Mouse (Mus musculus) common myeloid progenitor, adult 5-6 weeks (primary cell): ENCODE data around the gene Abcb9. TPM values are rescaled to one million over a fixed set of nuclear protein-coding genes. Genes with fewer than 3 reads are reported as not detected.
A peak's percentile ranks its signal among the peaks of the same experiment; 100 is the strongest.

ENCODE experiments used
- ATAC-seq: replicated peaks from 2 replicates; pipeline ENCODE4 v1.8.0; 2016; ENCODE audit warnings: low read depth, mild to moderate bottlenecking, moderate TSS enrichment, inconsistent platforms; ENCODE audit not compliant: poor library complexity, severe bottlenecking
- total RNA-seq: library from RNA; stranded (forward); fragments of 200-1000, 187-1606 nt; gene quantifications from 2 replicates; pipeline ENCODE4 v1.2.3, GENCODE M21; 2017

Abcb9 gene
- total RNA-seq, 1 experiment from 2014 or later = 0.87 TPM

DNA sequence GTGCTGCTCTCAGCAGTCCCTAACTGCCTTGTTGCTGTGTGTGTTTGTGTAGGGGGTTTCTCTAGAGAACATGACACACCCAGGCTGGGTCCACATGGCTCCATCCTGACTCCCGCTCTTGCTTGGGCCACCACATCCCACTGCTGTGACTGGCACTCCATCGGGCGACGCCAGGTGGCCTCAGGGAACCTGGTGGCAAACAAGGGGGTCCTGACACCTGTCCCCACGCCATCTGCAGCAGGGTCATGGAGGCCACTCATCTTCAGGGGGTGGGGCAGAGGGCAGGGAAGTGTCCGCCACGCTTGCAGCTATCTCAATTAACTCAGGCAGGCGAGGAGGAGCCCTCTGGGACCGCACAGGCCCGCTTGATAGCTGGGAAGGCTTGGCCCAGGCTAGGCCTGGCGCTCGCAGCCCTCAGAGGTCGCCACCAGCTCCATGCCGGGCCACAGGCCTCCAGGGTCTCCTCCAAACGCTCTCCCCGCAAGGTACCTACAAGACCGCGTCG is 469 bp downstream of the Abcb9 start:
- ATAC-seq = peak; percentile 9

DNA sequence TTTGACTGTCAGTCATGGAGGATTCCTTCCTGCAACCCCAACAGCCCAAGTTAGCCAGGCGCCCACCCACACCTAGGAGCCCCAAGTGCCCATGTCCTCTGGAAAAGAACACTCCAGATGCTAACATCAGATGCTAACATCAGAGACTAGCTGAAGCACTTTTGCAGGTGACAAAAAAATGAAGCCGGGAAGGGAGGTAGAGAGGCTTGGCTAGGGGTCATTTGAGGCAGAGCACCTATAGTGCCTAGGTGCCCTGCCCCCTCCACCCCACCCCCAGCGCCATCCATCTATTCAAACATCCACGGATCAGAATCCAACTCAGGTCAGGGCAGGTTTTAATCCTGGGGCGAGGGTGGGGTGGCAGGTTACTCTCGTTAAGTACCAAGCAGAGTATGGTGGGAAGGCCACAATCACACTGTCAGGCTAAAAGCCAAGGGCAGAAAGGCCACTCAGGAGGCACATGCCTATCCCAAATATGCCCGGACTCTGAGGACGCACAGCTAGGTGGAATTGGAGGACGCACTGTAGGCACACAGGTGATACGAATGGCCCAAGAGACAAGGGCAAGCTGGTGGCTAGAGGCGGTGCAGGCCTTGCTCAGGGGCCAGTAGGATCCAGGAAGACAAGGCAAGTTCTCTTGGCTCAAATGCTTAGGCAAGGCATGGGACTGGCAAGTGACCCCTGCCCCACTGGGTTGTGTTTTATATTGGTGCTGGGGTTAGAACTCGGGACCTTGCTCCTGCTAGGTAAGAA is 1.6 kb downstream of the Abcb9 start:
- ATAC-seq = no peak

DNA sequence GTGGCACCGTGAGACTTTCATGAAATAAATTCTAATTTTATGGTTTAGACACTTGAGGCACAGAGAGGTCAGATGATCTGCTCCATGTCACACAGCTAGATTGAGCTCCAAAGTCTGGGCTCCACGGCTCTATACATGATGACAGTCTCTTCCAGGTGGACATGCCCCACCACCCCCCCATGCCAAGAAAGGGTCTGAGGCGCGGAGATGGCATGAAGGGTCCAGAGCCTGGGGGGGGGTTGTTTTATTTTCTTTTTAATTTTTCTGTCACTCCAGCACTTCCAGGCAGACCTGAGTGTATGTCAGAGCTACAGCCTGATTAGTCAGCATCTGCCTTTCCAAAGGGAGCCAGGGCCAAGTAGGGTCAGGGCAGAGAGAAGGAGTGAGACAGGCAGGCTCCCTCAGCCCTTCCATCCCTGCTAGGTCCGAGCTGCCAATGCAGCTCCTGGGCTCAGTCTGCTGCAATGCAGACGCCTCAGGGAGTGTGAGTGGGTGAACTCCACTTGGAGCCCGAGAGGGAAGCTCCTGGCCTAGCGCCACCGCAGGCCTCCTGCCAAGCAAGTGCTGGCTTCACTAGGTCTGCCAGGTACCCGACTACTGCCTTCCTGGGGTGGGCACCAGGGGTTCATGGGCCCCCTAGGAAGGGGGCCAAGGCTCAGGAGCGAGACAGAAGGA is 2.3 kb downstream of the Abcb9 start:
- no peak for ATAC-seq

DNA sequence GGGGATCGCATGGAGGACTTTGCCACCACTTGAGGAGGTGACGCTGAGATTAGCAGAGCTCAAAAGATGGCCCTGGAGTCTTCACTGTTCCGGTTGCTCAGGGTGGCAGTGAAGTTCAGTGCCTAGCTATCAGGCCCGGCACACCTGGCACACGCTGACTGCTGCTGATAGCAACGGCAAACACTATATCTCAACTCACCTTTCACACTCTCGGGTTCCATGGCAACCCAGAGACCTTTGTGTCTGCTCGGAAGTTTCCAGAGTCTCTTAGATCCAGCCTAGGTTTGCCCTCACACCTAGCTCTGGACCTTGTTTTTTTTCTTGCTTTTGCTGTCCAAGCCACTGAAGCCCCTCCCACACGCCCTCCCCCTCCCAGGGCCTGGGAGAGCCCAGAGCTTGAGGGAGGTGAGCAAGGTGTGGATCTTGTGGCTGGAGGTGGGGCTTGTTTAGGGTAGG is 3.6 kb downstream of the Abcb9 start:
- ATAC-seq = no peak

DNA sequence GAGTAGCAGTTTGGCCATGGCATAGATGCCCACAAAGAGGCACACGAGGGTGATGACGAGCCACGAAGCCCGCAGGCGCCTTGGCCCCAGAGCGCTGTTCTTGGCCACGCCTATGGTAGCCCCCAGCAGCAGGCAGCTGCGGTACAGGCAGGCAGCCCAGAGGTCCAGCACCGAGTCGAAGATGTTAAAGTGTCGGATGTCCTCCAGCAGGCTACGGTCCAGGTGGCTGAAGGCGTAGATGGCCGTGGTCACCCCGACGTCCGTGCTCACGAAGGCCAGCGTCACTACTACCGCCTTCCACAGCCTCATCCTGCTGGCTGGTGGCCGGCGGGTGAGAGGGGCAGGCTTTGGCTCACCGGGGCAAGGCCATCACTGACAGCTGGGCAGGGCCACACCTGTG is 5.7 kb downstream of the Abcb9 start:
- no peak for ATAC-seq

DNA sequence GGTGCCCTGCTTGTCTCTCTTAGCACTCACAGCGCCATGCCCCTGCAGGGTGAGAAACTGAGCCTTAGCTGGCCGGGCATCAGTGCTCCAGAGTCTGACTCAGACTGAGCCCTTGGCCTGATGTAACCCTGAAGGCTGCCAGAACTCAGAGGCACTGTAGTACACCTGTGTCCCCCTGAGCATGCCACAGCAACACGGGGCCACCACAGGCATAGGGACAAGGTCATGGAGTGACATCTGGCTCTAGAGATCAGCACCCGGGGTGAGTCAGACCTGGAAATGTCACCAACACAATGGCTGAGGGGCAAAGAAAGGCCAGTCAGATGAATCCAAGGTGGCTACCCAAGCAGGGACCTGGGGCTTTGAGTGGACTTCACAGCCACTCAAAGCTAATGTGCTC is 8.7 kb downstream of the Abcb9 start:
- ATAC-seq = no peak

DNA sequence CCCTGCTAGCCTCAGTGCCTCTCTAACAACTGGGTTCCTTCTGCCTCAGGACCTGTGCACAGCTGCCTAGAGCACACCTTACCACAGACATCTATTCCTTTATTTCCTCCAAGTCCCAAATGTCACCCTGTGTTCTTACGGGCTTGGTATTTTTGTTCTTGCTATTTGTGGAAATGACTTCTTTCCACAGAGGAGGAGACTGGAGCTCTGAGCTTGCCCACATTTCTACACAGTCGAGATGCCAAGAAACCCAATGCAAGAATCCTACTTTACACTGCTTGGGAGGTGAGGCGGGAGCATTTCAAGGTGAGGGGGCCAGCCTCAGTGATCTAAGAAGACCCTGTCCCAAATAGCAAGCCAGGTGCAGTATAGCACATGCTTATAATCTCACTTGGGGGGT is 10.1 kb downstream of the Abcb9 start:
- ATAC-seq = no peak

DNA sequence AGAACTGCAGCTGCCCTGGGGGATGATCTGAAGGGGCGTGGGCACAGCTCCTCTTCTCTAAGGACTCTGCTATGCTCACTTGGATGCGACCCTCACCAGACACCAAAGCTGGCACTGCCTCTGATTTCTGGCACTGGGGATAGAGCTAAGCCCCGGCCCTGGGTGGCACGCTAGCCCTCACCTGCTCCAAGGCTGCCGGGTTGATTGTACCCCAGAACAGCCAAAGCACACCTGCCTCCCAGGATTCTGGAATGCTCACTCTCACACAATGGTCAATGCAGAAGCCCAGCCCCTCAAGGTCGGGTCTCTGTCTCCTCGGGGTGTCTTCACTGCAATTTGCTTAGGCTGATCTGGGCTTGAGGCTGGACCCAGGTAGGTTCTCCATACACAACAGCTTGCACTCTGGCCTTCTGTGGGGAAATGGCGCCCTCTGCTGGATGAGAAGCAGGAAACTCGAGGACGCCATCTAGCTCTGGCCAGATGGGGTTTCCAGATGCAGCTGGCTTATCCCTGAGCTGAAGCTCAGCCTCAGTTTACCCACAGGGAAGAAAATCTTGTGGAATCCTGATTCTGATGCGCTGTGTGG is 10.9 kb downstream of the Abcb9 start:
- peak; percentile 83 for ATAC-seq

GRCm38 (mm10) chr5:124083850-124084587 is 11.6 kb downstream of the Abcb9 start:
- no peak for ATAC-seq

DNA sequence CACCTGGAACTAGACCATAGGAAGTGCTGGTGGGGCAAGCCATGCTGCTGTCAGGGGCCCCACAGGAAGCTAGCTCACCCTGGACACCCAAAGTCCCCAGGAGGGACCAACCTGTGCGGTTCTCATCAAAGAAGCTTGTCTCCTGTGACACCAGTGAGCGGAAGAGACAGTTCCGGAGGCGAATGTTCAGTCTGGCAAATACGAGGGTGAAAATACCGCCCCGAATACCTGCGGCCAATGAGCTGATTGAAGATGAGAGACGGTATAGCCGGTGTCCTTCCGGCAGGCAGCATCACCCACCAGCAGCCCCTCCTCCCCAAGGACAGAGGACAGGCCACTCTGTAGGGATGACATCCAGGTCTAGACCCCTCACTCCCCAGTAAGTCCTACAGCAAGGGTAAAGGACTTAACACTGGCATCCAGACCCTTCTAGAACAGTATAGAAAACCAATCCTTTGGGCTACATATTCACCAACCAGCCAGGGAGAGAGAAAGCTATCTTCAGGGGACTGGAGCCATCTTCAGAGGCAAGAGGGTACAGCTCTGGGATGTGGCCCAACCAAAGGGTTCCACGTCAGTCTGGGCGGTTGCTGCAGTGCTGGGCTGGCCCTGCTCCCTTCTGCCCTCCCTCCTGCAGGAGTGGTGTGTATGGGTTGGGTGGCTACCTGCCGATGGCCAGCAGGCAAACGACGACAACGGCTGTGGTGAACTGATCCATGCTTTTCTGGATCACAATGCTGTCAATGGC is 12.5 kb downstream of the Abcb9 start:
- no peak for ATAC-seq

DNA sequence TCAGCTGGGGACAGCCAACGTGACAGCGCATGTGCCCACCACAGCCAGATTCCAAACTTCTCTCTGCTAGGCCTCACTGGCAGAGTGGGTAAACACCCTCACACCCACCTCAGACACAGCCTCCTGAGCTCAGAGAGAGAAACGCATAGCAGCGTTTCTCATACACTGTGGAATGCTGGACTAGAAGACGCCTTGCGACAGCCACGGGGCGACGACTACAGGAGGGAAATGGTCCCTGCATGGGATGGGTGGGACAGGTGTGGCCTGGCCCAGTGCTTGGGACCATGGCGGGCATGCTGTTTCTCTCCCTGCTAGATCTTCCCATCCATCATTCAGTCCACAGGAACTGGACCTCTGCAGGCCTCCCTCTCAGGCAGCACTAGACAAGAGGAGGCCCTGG is 13.2 kb downstream of the Abcb9 start:
- no peak for ATAC-seq

DNA sequence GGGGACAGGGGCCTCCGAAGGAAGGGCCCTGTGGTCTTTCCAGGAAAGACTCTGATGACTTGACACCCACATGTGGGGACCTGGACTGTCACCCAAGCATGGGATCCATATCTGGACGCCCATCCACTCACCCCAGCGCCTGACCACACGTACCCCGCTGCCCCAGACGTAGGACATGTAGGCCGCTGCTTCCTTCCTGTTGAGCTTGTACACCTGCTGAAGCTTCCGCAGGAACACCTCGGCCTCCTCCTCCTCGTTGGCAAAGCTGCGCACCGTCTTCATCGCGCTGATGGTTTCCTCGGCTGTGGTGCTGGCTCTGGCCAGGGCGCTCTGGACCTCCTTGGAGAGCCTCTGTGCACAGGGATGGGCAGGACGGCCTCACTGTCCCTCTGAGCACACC is 15.7 kb downstream of the Abcb9 start:
- ATAC-seq = no peak

DNA sequence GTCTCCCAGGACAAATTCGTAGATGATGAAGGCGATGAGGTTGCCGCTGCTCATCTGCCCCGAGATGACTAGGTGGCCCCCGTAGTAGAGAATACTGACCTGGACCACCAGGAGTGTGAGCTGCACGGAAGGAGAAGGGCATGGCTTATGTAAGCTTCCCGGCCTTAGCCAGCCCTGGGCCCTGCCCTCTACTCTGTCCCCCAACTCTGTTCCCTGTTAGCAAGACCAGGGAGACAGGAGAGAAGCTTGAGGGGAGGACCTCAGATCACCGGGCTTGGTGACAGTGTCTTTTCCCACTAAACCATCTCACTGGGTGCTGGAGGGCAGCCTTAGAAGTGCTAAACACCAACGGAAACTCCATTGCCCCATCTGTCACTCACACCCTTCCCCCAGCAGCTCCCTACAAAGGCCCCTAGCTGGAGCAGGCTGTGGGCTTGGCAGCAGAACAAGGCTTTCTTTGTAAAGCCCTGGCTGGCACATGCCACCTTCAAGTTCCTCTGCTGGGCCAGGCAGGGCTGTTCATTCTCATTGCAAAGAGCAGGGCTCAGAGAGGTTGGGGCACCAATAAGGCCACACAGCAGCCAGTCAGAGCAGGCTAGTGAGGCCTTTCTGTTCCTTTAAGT is 16.7 kb downstream of the Abcb9 start:
- peak; percentile 42 for ATAC-seq

DNA sequence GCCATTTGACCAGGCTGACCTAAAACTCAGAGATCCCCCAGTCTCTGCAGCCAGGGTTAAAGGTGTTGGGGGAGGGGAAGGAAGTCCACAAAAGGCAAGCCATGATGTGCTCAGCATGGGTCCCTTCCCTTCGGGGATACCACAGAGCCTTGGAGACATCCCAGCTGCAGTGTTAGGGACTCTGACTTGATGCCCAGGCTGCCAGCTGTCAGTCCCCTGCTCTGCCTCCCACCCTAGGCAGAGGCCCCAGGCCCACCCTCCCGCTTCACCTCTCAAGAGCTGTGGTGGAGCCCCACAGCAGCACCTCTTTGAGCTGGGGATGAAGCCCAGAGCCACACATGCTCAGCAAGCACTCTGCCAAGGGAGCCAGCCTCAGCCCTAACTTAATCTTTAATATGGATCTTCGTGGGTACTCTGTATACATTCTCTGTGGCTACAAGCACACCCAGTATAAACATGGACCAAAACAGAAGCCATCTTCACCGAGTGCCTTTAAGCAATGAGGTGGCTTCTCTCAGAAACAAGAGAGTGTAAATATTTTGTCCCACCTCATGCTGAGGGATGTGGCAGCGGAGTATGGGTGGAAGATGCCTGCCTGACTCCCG is 17.6 kb downstream of the Abcb9 start:
- ATAC-seq = no peak

DNA sequence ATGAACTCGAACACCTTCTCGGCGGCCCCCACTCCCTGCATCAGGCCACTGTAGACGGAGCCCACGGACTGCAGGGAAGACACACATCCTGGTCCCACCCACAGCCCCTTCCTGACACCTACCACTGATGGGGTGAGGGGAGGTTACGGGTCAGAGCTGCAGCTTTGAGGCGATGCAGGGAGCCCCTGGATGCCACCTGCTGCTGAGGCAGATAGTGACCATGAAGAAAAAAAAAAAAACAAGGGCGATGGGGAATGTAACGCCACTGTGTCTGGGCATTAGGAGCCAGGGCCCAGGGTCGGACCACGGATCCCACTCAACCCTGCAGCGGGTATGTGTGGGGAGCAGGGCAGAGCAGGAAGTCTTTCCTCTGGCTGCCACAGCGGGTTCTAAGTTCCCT is 18.4 kb downstream of the Abcb9 start:
- ATAC-seq = no peak

DNA sequence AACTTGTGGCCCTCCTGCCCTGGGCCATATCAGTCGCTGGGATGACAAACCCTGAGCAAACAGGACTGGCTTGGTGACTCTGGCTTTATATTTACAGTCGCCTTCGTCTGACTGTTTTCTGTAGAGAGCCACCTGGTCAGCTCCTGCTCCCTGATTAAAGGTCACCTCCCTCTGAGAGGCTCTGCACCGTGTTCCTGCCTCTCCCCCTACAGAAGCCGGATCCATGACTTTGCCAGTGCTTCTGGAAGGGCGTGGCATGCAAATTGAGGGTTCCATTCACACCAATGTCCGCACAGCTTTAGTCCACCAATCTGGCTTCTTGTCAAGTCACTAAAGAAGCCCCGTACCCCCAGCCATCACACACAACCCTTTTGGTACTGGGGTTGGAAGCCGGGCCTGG is 19.0 kb downstream of the Abcb9 start:
- ATAC-seq = no peak

DNA sequence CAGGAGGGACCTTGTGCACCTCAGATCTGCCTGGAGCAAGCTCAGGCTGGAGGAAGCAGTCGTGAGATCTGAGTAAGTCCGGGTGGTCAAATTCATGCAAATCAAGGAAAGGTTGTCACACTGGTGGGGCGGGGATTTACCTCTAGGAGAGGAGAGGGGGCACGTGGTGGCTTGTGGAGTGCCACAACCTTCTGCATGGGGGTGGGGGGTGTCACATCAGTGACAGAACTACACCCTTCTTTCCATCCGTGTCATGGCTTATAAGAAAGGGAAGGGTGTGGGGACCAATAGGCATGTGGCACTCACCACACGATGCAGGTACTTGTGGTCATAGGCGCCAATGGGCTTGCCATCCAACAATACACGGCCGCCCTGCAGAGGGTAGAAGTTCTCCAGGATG is 19.9 kb downstream of the Abcb9 start:
- 0 out of 2 replicates have a peak, but pooled peaks have one; percentile 10 for ATAC-seq

DNA sequence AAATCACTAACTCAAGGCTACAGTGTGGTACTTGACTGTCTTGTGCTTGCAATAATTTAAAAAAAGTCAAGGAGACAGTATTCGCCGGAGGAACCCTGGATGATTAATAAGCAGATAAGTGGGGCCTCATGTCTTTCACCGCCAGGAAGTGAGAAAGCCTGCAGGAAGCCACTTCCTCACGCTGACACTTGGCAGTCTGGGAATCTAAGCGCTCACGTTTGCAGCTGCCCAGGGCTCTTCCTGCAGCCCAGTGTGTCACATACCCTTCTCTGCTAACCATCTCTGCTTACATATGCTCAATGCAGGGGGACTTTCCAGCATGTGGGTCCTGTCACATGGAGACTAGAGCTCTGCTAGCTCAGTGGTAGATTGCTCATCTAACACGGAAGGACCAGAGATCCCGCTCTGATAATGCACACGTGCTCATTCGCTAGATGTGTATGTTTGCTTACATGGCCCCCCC is 20.7 kb downstream of the Abcb9 start:
- ATAC-seq = peak; percentile 69

- ATAC-seq = no peak
These were observed 21.9 kb downstream of the Abcb9 start for GRCm38 (mm10) chr5:124073682-124074081.
